Mouse (Mus musculus) liver, embryonic 11.5 days (tissue): ENCODE measurements around the gene Ppp1r9a. TPM values are rescaled to one million over a fixed set of nuclear protein-coding genes. Genes with fewer than 3 reads are reported as not detected.

Experiments used
- ATAC-seq: fragments of 200-750 bp; cut with Nextera tagmentation; replicated peaks from 2 replicates; pipeline ENCODE4 v1.8.0; 2017; ENCODE audit warnings: moderate number of reproducible peaks, mild to moderate bottlenecking, moderate TSS enrichment, moderate library complexity; ENCODE audit not compliant: low FRiP score
- DNase-seq: peaks from one replicate; pipeline ENCODE4 v3.0.0-alpha.2; 2017; ENCODE audit warnings: low spot score
- H3K27ac ChIP-seq: fragments of 300-500 bp; sonication (generic); 2 replicates; pipeline ENCODE4 v1.5.1; 2014; ENCODE audit warnings: mild to moderate bottlenecking, low read depth, low read length, control low read depth
- H3K27me3 ChIP-seq: fragments of 300-500 bp; sonication (generic); replicated peaks from 2 replicates; pipeline ENCODE4 v1.6.1; 2014; ENCODE audit warnings: low read length, mixed read lengths; ENCODE audit not compliant: control insufficient read depth, insufficient read depth
- H3K36me3 ChIP-seq: fragments of 300-500 bp; sonication (generic); 2 replicates; pipeline ENCODE4 v1.6.1; 2014; ENCODE audit warnings: mild to moderate bottlenecking, low read length, moderate library complexity, mixed read lengths; ENCODE audit not compliant: control insufficient read depth, insufficient read depth
- H3K4me1 ChIP-seq: fragments of 300-500 bp; sonication (generic); replicated peaks from 2 replicates; pipeline ENCODE4 v1.6.1; 2014; ENCODE audit warnings: low read length, mixed read lengths; ENCODE audit not compliant: control insufficient read depth, insufficient read depth
- H3K4me2 ChIP-seq: fragments of 300-500 bp; sonication (generic); 2 replicates; pipeline ENCODE4 v1.6.1; 2014; ENCODE audit warnings: mild to moderate bottlenecking, control low read depth, moderate library complexity
- H3K4me3 ChIP-seq: fragments of 300-500 bp; sonication (generic); 2 replicates; pipeline ENCODE4 v1.5.1; 2014; ENCODE audit warnings: low read depth, low read length, control low read depth
- H3K9ac ChIP-seq: fragments of 300-500 bp; sonication (generic); 2 replicates; pipeline ENCODE4 v1.6.1; 2014; ENCODE audit warnings: low read depth, low read length, control low read depth
- H3K9me3 ChIP-seq: fragments of 300-500 bp; sonication (generic); 2 replicates; pipeline ENCODE4 v1.6.1; 2016; ENCODE audit warnings: low read length, inconsistent platforms, mixed read lengths; ENCODE audit not compliant: control insufficient read depth
- WGBS: fragments of 180-500 bp; shearing (Covaris S2); extraction: QIAGEN DNeasy Blood & Tissue Kit; methylation state at CpG from one replicate; pipeline ENCODE4 v1.1.7; 2014; 5-methylcytosine and 5-hydroxymethylcytosine counted together
- polyA plus RNA-seq: library from polyadenylated mRNA; unstranded; fragments of >200 nt; fragmentation: Nextera tagmentation; extraction: Ambion mirVana; gene quantifications from 2 replicates; pipeline ENCODE4 v1.2.1, GENCODE M21; 2014

The Ppp1r9a gene
- polyA plus RNA-seq, 1 experiment from 2014 or later = 17.6 TPM

GRCm38 (mm10) chr6:4972808-4973207 is 70.1 kb downstream of the Ppp1r9a start:
- H3K36me3 ChIP-seq = no peaks in the 10 kb centered on the region
- H3K4me1 ChIP-seq = no peaks in the 10 kb centered on the region
- H3K9ac ChIP-seq = no peak overlapping the region
- 68% methylated on average over 6 of the region's 6 CpGs for WGBS
- ATAC-seq (no peak), DNase-seq (no peak)
- H3K27me3 ChIP-seq = no peaks in the 10 kb centered on the region
- H3K4me2 ChIP-seq = no peak overlapping the region
- H3K27ac ChIP-seq = no peak overlapping the region
- no peak overlapping the region for H3K4me3 ChIP-seq
- no peaks in the 10 kb centered on the region for H3K9me3 ChIP-seq

GRCm38 (mm10) chr6:4973337-4973736 is 70.6 kb downstream of the Ppp1r9a start:
- H3K9ac ChIP-seq = no peak overlapping the region
- H3K4me1 ChIP-seq = no peaks in the 10 kb centered on the region; the same call in 1 of the 2 replicates
- H3K9me3 ChIP-seq = no peaks in the 10 kb centered on the region
- no peaks in the 10 kb centered on the region for H3K27me3 ChIP-seq
- no peaks in the 10 kb centered on the region for H3K36me3 ChIP-seq
- H3K27ac ChIP-seq = no peak overlapping the region
- DNase-seq = no peak
- no peak overlapping the region for H3K4me2 ChIP-seq
- 71% methylated on average over 10 of the region's 10 CpGs for WGBS
- no peak overlapping the region for H3K4me3 ChIP-seq
- no peak; the same call in 1 of the 2 replicates for ATAC-seq

GRCm38 (mm10) chr6:4977515-4977914 is 74.8 kb downstream of the Ppp1r9a start:
- no peak overlapping the region for H3K4me2 ChIP-seq
- ATAC-seq = no peak
- H3K36me3 ChIP-seq = no peaks in the 10 kb centered on the region
- WGBS = 89% methylated on average over 4 of the region's 4 CpGs
- no peak for DNase-seq
- H3K4me1 ChIP-seq = no peaks in the 10 kb centered on the region; the same call in 1 of the 2 replicates
- H3K27ac ChIP-seq = no peak overlapping the region
- H3K9ac ChIP-seq = no peak overlapping the region
- no peaks in the 10 kb centered on the region for H3K27me3 ChIP-seq
- no peaks in the 10 kb centered on the region for H3K9me3 ChIP-seq
- no peak overlapping the region for H3K4me3 ChIP-seq

- 64% methylated on average over 2 of the region's 2 CpGs for WGBS
- H3K27me3 ChIP-seq = no peaks in the 10 kb centered on the region
- no peak for DNase-seq
- ATAC-seq = no peak
- no peaks in the 10 kb centered on the region for H3K36me3 ChIP-seq
- no peaks in the 10 kb centered on the region for H3K9me3 ChIP-seq
- no peak overlapping the region for H3K4me2 ChIP-seq
- no peak overlapping the region for H3K9ac ChIP-seq
- no peak overlapping the region for H3K4me3 ChIP-seq
- H3K27ac ChIP-seq = no peak overlapping the region
- H3K4me1 ChIP-seq = no peaks in the 10 kb centered on the region; the same call in 1 of the 2 replicates
These were observed 75.5 kb downstream of the Ppp1r9a start for GRCm38 (mm10) chr6:4978249-4978648.

- Histone ChIP-seq H3K27ac (no peak overlapping the region), H3K27me3 (no peaks in the 10 kb centered on the region), H3K9ac (no peak overlapping the region), H3K9me3 (no peaks in the 10 kb centered on the region), H3K4me3 (no peak overlapping the region), H3K36me3 (no peaks in the 10 kb centered on the region), H3K4me2 (no peak overlapping the region), H3K4me1 (no peaks in the 10 kb centered on the region; the same call in 1 of the 2 replicates)
- DNase-seq (no peak), ATAC-seq (no peak)
These were observed 76.2 kb downstream of the Ppp1r9a start for GRCm38 (mm10) chr6:4978897-4979296.

GRCm38 (mm10) chr6:4980113-4980512 is 77.4 kb downstream of the Ppp1r9a start:
- Histone ChIP-seq H3K9me3 (no peaks in the 10 kb centered on the region), H3K36me3 (no peaks in the 10 kb centered on the region), H3K4me3 (no peak overlapping the region), H3K9ac (no peak overlapping the region), H3K4me1 (no peaks in the 10 kb centered on the region; the same call in 1 of the 2 replicates), H3K27ac (no peak overlapping the region), H3K27me3 (no peaks in the 10 kb centered on the region), H3K4me2 (no peak overlapping the region)
- ATAC-seq (no peak), DNase-seq (no peak)
- WGBS = 78% methylated on average over 3 of the region's 3 CpGs

- Histone ChIP-seq H3K9me3 (no peaks in the 10 kb centered on the region), H3K9ac (no peak overlapping the region), H3K27ac (no peak overlapping the region), H3K4me1 (no peaks in the 10 kb centered on the region; the same call in 1 of the 2 replicates), H3K4me3 (no peak overlapping the region), H3K4me2 (no peak overlapping the region), H3K27me3 (no peaks in the 10 kb centered on the region), H3K36me3 (no peaks in the 10 kb centered on the region)
- WGBS = 63% methylated on average over 9 of the region's 9 CpGs
- no peak for DNase-seq
- ATAC-seq = no peak
These were observed 80.0 kb downstream of the Ppp1r9a start for GRCm38 (mm10) chr6:4982686-4983162.

- no peak overlapping the region for H3K4me2 ChIP-seq
- ATAC-seq (no peak), DNase-seq (no peak)
- H3K36me3 ChIP-seq = no peaks in the 10 kb centered on the region
- WGBS = 80% methylated on average over 3 of the region's 3 CpGs
- H3K9ac ChIP-seq = no peak overlapping the region
- no peaks in the 10 kb centered on the region for H3K9me3 ChIP-seq
- H3K27me3 ChIP-seq = no peaks in the 10 kb centered on the region
- no peak overlapping the region for H3K27ac ChIP-seq
- H3K4me3 ChIP-seq = no peak overlapping the region
- H3K4me1 ChIP-seq = peaks cover 6% of the 10 kb centered on the region; the same call in 1 of the 2 replicates
These were observed 83.0 kb downstream of the Ppp1r9a start for GRCm38 (mm10) chr6:4985668-4986067.

- no peak overlapping the region for H3K4me2 ChIP-seq
- no peak for ATAC-seq
- no peak overlapping the region for H3K4me3 ChIP-seq
- H3K9ac ChIP-seq = no peak overlapping the region
- DNase-seq = no peak
- H3K27ac ChIP-seq = no peak overlapping the region
- peaks cover 6% of the 10 kb centered on the region; the same call in 1 of the 2 replicates for H3K4me1 ChIP-seq
- no peaks in the 10 kb centered on the region for H3K36me3 ChIP-seq
- no peaks in the 10 kb centered on the region for H3K9me3 ChIP-seq
- no peaks in the 10 kb centered on the region for H3K27me3 ChIP-seq
- WGBS = 87% methylated on average over 5 of the region's 5 CpGs
These were observed 84.4 kb downstream of the Ppp1r9a start for GRCm38 (mm10) chr6:4987084-4987483.
